Mouse (Mus musculus) embryo, embryonic 11 days (tissue): ENCODE data around the gene Trmo.

ENCODE experiments used
- DNase-seq: peaks from one replicate; pipeline ENCODE4 v3.0.0-alpha.2; 2015

The Trmo gene

DNA sequence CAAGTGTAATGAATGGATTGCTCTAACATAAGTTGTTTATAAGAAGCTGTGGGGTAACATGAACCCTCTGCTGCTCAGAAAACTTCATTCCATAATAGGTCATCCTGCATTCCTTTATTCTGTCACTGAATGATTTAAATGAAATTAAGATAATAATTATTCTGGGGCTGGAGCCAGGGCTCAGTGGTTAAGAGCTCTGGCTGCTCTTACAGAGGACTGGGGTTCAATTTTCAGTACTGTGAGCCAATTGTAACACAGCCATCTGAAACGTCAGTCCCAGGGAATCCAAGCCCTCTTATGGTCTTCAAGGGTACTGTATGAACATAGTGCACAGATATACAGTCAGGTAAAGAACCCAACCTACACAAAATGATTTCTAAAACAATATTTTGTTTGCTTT lies 53.4 kb downstream of the Trmo start:
- DNase-seq = no peak

DNA sequence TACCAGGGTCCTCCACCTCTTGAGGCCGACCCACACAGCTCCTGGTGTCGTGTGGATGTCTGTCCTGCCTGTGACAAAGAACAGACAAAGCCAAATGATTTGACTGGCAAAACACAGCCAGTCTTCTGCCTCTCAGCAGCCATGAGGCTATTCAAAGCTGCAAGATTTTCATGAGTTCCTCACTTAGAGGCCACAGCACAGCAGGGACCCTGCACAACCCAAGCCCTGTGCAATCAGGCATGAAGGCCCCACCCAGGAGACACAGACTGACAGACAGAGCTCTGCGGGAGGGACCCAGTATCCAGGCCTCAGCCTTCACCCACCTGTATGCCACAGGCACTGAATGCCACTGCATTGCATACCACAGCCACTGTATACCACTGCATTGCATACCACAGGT lies 60.3 kb downstream of the Trmo start:
- DNase-seq = no peak
